Mouse (Mus musculus) T-helper 17 cell (primary cell): ENCODE results near the gene Pole3.

Experiments used
- in situ Hi-C, 2 experiments: fragments of 300-600 bp; cut with MboI, MseI; formaldehyde crosslinking; loops; 1 replicate in 1 of 2; 2 replicates in 1 of 2; pipeline ENCODE4 v1.15.1; 2025; ENCODE audit warnings: high pct_unique_total_duplicates in 2 of 2

Gene Pole3

DNA sequence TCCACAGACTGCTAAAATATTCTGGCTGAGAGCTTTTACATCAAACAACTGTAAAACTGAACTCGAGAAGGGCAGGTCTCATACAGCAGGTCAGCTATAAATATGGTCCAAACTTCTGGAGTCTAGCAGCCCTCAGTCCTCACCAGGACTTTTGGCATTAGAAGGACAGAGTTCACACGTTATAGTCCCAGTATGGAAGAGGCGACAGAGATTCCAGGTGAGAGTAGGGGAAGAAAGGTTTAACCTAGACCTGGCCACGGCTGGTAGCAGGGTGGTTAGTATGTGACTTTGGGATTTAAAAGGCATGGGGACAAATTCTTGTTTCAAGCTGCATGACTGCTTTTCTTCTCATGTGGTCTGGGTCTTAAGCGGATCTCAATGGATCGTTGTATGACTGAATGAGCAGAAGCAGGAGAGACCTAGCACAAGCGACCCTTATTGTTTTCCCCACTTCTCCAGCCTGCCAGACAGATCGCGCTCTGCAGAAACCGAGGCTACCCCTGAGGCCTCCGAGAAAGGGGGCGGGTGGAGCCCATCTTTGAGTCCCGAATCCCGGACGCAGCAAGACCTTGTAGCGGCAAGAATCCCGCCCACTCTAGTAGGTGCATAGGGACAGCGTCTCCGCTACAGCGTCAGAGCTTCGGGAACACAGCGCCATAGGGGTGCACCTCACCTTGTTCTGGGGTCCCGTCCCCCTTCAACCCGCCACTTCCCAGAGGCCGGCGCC lies 5.6 kb downstream of the Pole3 start:
- in situ Hi-C loops: no loop called here

DNA sequence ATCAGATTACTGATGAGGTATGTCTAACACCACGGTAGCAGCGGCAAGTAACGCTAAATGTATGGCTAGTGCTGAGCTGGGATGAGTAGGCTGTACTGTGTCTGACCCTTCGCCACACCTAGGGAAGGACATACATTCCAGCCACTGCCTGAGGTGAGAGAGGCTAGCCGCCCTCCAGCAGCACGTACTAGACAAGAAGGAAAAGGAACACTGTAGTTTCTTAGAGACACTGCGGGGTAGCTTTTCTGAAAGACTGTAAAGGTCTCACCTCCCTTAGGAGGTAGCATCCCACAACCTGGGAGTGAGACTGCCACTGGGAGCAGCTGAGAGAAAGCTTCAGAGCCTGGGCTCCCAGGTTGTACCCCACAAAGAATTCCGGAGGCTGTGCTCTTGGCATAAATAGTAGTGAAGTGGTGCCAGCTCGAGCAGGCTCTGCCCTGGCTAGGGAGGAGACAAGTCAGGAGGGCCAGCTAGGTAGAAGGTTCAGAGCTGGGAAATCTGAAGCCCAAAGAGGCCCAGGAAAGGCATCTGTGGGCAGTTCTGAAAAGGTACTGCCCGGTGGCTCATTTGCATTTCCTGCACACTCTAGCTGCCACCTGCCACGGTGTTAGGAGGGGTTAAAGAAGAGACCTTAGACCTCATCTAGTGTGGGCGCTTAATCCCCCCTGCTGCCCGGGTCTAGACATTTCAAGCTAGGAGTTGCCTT lies 6.3 kb downstream of the Pole3 start:
- in situ Hi-C loops: no loop called here

DNA sequence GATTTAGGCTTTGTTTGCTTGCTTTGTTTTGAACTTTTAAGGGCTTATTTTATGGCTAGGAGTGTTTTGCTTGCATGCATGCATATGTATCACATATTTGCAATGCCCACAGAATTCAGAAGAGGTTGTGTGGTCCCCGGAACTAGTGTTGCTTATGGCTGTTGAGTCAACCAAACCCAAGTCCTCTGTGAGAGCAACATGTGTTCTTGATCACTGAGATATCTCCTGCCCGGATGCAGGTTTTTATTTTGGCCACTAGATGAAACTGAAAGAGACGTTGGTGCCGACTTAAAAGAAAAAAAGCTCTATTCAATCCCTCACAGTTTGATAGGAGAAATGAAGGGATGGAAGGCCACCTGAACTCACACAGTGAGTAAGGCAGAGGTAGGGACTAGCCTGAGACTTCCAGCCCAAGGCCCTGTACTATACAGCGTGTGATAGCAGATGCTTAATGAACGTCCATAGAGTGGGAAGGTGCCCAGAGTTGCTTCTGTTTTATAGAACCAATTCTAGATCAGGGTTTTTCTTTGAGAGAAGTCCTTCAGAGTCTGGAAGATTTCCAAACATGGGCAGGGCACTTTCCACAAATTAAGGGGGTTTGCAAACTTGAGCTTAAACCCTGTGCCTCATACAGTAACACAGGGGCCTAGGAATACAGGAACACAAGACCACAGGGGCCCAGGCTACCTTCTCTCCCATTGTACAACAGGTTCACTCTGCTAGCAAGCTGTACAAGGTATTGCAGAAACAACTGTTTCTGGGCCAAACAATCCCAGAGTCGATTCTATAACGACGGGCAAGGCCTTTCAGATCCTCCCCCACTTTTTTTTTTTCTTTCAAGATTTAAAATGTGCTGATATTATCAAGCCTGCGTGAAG lies 7.1 kb downstream of the Pole3 start:
- in situ Hi-C loops: no loop called here

DNA sequence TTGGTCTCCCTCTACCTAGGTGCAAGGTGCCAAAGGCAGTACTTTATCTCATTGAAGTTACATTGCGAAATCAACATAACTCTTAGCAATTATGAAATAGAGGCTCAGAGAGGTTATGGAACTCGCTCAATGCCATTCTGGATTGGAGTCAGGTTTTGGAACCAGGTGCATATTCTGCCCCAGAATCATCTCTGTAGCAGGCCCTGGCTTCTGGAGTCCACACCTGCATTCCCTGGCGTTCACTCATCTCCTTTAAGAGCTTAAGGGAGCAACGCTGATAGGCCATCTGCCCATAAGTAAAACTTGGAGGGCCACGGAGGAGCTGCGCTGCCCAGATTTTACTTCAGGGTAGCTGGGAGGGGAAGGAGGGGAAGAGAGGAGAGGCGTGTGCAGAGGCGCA lies 7.8 kb downstream of the Pole3 start:
- in situ Hi-C loops: no loop called here

DNA sequence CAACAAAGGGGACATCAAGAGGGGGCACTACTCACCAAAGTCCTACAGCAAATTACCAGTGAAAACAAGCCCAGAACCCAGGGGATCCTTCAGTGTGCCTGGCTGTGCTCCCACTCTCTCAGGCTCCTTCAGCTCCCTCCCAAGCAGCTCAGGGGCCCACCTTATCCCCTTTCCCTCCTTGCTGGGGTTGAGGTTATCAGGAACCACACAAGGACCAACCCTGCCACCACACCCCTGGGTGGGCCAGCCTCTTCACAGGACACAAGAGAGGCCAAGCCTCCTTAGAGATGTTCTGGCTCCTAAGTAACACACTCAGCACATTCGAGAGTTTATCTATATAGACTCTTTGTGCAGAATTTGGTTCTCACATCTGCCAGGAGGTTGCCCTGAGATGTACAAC lies 8.3 kb downstream of the Pole3 start:
- in situ Hi-C loops: no loop called here

DNA sequence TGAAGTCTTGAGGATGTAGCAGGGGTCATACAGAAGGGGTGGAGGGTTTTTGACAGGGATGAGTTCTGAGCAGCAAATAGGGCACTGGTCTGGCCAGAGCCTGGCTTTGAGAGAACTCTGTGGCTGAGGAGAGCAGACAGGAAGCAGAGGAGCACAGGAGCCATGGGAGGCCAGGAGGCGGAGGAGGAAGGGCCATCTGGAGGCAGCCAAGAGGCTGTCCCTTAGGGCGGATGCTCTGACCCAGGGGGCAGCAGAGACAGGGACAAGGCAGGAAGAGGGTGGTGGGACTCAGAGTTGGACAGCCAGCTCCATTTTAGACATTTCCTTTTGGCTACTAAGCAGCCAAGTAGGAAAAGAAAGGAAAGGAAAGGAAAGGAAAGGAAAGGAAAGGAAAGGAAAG lies 8.8 kb downstream of the Pole3 start:
- in situ Hi-C loops: no loop called here

DNA sequence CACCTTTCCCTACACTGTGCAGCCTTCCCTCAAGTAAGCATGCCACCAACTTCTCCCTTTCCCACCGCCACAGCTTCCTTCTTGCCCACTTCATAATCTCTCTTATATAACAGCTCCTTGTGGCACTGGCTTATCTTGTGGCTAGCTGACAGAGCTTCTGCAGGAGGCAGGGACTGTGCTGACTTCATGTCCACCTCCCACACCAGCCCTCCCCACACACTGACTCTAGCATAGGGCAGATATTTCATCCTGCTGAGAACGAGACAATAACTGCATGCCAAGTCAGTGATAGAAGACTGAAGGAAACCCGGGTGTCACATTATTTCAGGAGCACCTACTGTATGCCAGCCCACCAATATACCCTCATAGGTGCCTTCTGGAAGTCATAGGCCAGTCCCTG lies 9.4 kb downstream of the Pole3 start:
- in situ Hi-C loops: no loop called here

DNA sequence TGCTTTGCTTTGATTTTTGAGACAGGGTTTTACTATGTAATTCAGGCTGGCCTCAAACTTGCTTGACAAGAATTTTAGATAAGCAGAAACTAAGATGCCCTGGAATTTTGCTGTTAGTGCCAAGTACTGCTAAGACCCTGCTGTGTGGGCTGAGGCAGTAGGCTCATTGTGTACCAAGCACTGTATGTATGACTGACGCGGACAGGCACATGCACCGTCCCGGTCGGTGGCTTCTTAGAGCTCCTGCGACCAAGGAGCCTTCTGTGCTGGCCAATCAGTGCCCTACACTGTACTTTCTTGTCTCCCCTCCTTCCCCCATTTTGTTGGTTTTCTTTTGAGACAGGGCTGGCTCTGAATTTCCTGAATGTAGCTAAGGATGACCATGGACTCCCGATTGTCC lies 9.9 kb downstream of the Pole3 start:
- in situ Hi-C loops: no loop called here

DNA sequence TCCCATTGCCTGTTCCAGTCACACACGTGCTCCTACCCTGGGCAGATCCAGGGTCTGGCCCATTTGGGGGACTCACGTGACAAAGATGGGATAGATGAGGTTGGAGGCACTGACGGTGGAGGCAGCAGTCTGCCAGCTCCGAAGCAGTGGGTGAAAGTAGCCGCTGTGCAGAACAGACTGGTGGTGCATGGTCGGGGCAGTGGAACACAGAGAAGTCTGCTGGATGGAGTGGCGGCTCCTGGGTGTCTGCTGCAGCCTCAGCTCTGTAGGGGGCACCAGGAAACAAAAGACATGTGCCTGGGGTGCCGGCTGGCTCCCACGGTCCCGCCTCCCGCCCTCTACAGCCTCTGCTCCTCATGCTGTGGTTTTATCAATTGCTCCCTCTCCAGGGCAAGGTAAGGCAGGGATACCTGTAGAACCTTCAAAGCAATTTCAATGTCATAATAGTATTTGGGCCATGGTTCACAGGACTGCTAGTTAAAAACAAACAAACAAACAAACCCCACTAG lies 10.8 kb downstream of the Pole3 start:
- in situ Hi-C loops: no loop called here

DNA sequence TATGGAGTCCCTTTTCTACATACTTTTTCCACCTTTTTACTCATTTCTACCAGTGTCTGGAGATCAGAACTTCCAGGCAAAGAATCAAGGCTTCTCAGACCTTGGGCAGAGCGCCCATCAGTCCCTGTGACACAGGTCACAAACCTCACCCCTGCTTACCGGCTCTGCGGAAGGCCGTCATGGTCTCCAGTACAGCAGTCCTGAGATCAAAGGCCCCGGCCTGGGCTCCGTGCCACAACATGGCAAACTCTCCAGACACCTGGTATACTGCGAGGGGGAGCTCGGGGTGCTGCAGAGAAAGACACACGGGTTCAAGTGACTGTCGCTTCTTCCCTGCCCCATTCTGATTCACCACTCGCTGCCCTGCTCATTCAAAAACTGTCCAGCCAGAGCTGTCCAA lies 14.9 kb downstream of the Pole3 start:
- in situ Hi-C loops: no loop called here

DNA sequence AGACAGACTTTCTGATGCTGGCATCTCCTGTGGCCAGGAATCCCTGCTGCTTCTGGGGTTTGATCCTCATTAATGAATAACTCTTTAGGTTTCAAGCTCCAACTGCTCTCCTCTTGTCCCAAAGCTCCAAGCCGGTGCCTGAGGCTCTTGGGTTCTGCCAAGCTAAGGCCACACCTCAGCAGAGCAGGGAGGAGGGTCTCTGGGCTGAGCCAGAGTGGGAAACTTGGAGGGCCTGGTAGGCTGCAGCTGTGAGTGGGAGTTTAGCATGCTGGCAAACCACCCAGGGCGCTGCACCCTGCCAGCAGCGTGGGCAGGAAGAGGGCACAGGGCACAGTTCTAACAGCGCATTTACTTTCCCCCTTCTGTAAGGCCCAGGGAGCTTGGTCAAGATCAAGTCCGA lies 16.0 kb downstream of the Pole3 start:
- in situ Hi-C loops: no loop called here

DNA sequence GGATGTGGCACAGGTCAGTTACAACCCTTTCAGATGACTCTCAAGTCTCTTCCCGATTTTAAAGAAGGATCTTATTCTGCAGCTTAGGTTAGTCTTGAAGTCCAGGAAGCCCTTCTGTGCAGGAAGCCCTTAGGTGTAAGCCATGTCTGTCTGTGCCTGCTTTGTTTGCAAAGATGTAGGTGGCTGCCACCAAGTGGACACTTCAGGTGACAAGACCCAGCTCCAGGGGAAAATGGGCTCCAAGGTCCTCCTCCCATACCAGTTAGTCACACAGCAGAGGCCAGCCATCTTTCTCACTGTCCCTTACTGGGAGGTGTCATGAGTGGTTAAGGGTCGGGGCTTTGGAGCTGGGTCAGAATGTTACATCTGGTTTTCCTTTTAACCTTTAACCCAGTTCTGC lies 18.1 kb downstream of the Pole3 start:
- in situ Hi-C loops: no loop called here

DNA sequence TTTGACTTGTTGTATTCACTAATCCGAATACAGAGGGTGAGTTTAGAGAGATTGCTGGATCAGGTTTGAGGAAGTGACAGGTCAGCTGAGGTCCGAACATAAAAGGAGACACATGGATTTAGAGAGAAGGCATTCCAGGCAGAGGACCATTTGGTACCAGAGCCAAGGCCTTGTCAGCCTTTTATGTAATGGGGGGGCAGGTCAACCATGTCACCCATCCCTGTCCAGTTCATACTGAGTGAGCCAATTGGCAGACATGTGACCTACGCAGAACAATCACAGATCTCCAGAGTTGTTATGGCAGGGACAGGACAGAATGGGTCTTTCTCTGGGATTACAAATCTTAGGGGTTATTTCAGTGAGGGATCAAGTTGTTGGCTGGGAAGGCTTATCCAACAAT lies 18.9 kb downstream of the Pole3 start:
- in situ Hi-C loops: no loop called here

DNA sequence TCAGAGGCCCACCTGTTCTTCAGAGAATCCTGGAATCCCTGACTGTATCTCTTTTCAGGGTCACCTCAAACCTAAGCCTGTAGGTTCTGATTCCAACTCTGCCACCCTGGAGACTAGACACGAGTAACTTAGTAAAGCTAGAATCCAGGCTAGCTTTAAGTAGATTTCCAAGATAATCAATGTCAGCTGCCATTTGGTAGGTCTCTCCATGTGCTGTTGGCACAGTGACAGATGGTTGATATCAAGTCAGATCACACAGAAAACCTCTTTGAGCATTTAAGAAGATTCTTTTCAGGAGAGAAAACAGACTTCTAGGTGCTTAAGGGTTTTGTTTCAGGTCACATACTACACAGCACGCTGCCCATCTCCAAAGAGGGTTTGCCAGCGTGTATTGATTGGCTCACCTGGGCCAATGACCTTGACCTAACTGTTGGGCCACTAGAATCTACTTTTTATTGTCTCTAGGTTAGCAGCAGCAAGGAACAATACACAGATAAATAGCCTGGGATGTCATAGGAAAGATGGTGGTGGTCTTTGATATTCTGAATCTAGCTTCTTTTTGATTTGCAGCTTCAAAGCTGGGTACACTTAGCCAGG lies 21.4 kb downstream of the Pole3 start, which contains the start of gene Hdhd3:
Gene Hdhd3 (minus strand): TSS at position 94 of the 597 bp plus-strand sequence.
- in situ Hi-C loops: no loop called here

DNA sequence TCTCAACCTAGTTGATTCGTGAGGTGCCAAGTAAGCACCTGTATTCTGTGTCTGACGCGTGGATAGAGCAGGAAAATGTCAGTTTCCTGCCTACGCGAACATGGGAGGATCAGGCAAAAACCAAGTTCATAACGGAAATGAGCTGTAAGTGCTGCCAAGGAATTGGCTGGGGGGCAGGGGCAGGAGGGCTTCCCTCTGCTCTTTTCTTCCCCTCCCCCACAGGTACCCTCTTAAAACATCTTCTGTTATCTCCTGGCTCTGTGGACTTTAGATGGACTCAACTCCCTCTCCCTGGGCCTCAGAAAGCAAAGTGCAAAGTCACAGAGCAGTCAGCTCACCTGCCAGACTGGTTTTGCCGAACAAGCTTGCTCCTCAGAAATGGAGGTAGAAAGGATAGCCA lies 21.9 kb downstream of the Pole3 start:
- in situ Hi-C loops: no loop called here

DNA sequence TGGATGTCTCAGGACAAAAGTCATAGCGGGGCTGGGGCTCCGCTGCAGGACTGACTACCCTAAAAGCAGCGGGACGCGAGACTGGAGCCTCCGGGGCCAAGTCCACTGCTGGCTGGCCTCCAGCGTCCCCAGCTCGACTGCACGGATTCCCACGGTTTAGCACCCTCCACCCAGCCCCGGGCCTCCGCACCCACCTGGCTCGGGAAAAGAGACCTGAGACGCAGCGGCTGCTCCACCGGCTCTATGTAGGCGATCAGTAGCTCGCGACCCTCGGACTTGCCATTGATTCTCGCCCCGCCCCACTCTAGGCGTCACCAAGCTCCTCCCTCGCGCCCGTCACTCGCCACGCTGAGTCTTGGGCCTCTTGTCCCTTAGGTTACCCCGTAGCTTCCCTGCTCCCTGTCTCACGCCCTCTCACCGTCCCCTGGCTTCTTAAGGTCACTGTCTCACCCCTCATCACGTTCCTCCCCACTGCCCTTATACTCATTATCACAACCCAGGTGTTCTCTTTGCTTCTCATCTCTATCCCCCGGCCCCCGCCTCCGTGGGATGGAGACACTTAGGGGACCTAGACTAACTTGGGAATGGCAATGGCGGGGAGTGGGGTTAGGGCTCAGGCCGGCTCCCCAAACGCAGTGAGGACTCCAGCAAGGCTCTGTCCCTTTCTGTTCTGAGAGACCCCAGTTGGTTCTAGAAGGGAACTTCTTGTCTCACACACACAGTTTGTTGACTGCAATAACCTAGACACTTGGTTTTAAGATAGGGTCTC lies 22.7 kb downstream of the Pole3 start:
- in situ Hi-C loops: no loop called here

DNA sequence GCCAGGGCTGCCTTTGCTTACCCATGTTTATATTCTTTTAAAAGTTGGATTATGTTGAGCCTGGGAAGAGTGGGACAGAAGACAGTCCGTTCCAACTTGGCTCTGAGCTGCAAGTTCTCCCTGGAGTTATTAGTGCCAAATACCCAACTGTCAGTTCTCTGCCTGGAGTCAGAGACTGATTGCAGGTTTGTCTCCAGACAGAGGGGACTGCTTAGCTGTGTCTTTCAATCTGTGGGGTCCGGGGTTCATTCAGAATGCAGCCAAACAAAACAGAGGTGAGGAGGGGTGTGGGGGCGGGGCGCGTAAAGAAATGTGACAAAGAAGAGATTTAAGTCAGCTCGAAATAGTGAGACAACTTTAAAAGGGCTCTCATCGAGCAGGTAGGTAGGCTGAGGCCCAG lies 23.3 kb downstream of the Pole3 start:
- in situ Hi-C loops: no loop called here

DNA sequence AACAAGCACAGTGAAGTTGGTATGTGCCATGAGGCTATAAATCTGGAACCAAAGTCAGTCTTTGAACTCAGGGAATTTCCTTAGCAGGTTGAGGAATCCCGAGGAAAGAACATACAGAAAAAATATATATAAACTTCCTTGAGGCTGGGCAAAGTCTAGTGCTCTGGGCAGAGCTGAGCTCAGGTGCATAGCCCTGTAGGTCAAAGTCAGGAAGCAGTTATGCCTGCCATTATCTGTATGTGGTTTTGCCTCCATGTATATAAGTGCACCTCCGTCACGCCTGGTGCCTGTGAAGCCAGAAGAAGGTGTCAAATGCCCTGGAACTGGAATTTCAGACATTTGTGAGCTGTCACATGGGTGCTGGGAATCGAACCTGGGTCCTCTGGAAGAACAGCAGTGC lies 24.1 kb downstream of the Pole3 start:
- in situ Hi-C loops: no loop called here

DNA sequence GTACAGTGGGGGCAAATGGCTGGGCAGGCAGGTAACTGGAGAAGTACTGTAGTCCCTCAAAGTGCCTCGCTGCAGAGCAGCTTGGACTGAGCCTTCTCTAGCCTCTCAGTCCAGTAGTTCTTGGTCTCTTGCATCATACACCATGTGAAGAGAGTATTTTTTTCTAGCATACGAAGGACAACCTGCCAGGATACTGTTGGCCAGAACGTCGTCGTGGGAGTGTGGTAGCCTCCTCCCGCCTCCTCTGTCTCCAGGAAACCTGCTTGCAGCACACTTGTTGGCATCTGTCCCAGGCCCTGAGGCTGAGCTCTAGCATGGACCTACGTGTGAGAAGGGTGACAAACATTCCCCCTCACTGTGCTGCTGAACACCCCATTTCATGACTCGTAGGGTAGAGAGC lies 28.1 kb downstream of the Pole3 start:
- in situ Hi-C loops: no loop called here

DNA sequence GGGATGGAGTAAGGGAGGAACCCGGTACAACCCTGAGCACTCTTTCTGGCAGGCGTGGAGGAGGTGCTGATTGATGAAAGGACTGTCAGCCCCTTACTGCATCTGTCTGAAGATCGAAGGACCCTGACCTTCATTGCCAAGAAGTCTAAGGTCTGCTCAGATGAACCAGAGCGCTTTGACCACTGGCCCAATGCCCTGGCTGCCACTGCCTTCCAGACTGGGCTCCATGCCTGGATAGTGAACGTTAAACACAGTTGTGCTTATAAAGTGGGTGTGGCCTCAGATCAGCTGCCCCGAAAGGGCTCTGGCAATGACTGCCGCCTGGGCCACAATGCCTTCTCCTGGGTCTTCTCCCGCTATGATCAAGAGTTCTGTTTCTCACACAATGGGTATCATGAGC lies 28.9 kb downstream of the Pole3 start:
- in situ Hi-C loops: no loop called here

DNA sequence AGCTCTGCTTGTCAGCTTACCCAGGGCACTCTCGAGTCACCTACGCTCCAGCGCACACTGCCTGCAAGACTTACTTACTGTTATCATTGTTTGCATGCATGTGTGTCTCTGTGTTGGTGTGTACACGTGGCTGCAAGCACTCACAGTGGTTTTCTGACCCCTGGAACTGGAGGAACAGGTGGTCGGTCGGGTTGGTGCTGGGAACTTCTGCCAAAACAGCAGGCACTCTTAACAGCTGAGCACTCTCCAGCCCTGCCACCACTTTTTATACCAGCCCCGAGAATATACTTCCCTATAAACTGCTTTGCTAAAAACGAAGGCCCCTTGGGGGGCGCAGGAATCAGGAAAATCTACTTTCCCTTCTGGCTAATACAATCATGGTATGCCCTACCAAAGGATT lies 30.6 kb downstream of the Pole3 start:
- in situ Hi-C loops: no loop called here
